Mouse (Mus musculus) small intestine, adult 2 months (tissue): Measurements from ENCODE around the gene Akap13.
"Not testable (repeated sequence)": the region's sequence is repeated elsewhere in the genome, so short reads cannot be mapped to it uniquely, and the experiment has no call there.

ENCODE experiments used
- CTCF ChIP-seq: fragments of 200-500 bp; IDR thresholded peaks from 2 replicates; pipeline ENCODE4 v1.5.1; 2012; ENCODE audit warnings: low read depth, mild to moderate bottlenecking, control low read depth, inconsistent platforms, low read length, moderate library complexity, mixed read lengths; ENCODE audit not compliant: insufficient replicate concordance, insufficient read length; ENCODE audit errors: extremely low read depth
- POLR2A ChIP-seq: fragments of 200-500 bp; IDR thresholded peaks from 2 replicates; pipeline ENCODE4 v1.6.1; 2012; ENCODE audit warnings: low read depth, mild to moderate bottlenecking, control low read depth, inconsistent platforms, low read length, moderate library complexity

GRCm38 (mm10) chr7:75617246-75617645 is 161.9 kb downstream of the Akap13 start:
- not testable (repeated sequence) for TF ChIP-seq CTCF, POLR2A
